Mouse (Mus musculus): Measurements from ENCODE around the gene Ankrd39.

Ankrd39 gene

GRCm38 (mm10) chr1:36546888-36547471 lies at the start of gene Ankrd39:
Ankrd39 (minus strand) TSS chr1:36547445.
- DNase-seq, result peak; percentile 98

- DNase-seq, result peak; percentile 77 to 90
Measured at GRCm38 (mm10) chr1:36596114-36596513, 48.9 kb upstream of the Ankrd39 start.

GRCm38 (mm10) chr1:36595167-36595931 lies 48.1 kb upstream of the Ankrd39 start:
- peak; percentile 34 to 64 for DNase-seq

GRCm38 (mm10) chr1:36593099-36593498 lies 45.9 kb upstream of the Ankrd39 start:
- peak in 1 of 2 experiments; percentile 19 for DNase-seq

- DNase-seq, result no peak
Measured at GRCm38 (mm10) chr1:36591408-36591807, 44.2 kb upstream of the Ankrd39 start.

GRCm38 (mm10) chr1:36590664-36591063 lies 43.4 kb upstream of the Ankrd39 start:
- DNase-seq, result peak in 1 of 2 experiments; percentile 13

GRCm38 (mm10) chr1:36589486-36589885 lies 42.2 kb upstream of the Ankrd39 start:
- peak; percentile 75 to 82 for DNase-seq

- DNase-seq, result peak; percentile 57 to 69
Measured at GRCm38 (mm10) chr1:36588476-36589450, 41.5 kb upstream of the Ankrd39 start.

GRCm38 (mm10) chr1:36587860-36588259 lies 40.6 kb upstream of the Ankrd39 start:
- DNase-seq, result no peak

- no peak for DNase-seq
Measured at GRCm38 (mm10) chr1:36586288-36586687, 39.0 kb upstream of the Ankrd39 start.

- DNase-seq, result no peak
Measured at GRCm38 (mm10) chr1:36583408-36584116, 36.3 kb upstream of the Ankrd39 start.

GRCm38 (mm10) chr1:36582211-36582610 lies 35.0 kb upstream of the Ankrd39 start:
- no peak for DNase-seq

GRCm38 (mm10) chr1:36581260-36581659 lies 34.0 kb upstream of the Ankrd39 start:
- DNase-seq, result no peak

- peak; percentile 69 to 82 for DNase-seq
Measured at GRCm38 (mm10) chr1:36580384-36581207, 33.4 kb upstream of the Ankrd39 start.

- DNase-seq, result no peak
Measured at GRCm38 (mm10) chr1:36579974-36580383, 32.7 kb upstream of the Ankrd39 start.

- no peak for DNase-seq
Measured at GRCm38 (mm10) chr1:36576991-36577675, 29.9 kb upstream of the Ankrd39 start.

GRCm38 (mm10) chr1:36575347-36575746 lies 28.1 kb upstream of the Ankrd39 start:
- DNase-seq, result no peak

GRCm38 (mm10) chr1:36574196-36574955 lies 27.1 kb upstream of the Ankrd39 start:
- no peak for DNase-seq

GRCm38 (mm10) chr1:36573524-36573923 lies 26.3 kb upstream of the Ankrd39 start:
- DNase-seq, result peak in 1 of 2 experiments; percentile 55

GRCm38 (mm10) chr1:36572709-36573108 lies 25.5 kb upstream of the Ankrd39 start:
- DNase-seq, result no peak

Measured in lung, postnatal 4 days (tissue).